Mouse (Mus musculus) mouse embryonic stem cell (cell line): ENCODE data around the gene Nacc1.
"Not testable (repeated sequence)": the region's sequence is repeated elsewhere in the genome, so short reads cannot be mapped to it uniquely, and the experiment has no call there.

ENCODE experiments used
- in situ Hi-C, 2 experiments: fragments of 300-500 bp; cut with MboI; formaldehyde crosslinking; loops; 1 replicate in 1 of 2; 3 replicates in 1 of 2; pipeline ENCODE4 v1.14.3; 2019 to 2020; ENCODE audit warnings: low sequenced_read_pairs in 2 of 2, low pct_unique_long_range_greater_than_20kb in 1 of 2, mixed read lengths in 1 of 2; ENCODE audit not compliant: unreplicated experiment in 1 of 2

The Nacc1 gene

GRCm38 (mm10) chr8:84636051-84636691 is 51.5 kb downstream of the Nacc1 start:
- in situ Hi-C loops, result no loop called here

- in situ Hi-C loops, result no loop called here
These were observed 52.1 kb downstream of the Nacc1 start for GRCm38 (mm10) chr8:84635397-84636050.

DNA sequence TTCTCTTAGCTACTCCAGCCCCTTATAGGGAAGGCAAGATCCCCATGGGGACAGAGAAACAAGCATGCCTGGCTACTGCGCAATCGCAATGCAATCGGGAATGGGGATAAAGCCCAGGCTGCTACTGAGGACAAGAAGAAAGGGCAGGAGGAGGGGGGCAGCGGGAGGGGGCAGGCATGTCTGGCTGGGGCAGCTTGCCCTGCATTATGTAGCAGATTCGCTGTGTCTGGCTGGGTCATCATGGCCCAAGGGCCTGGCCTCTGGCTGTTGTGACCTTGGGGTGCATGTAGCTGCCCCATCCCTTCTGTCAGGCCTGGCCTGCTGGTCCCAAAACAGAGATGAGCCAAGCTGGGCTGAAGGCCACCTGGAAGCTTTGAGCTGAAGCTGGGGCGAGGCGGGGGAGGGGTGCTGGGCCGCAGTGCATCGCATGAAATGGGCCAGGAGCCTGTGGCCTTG is 52.8 kb downstream of the Nacc1 start:
- in situ Hi-C loops, result no loop called here

DNA sequence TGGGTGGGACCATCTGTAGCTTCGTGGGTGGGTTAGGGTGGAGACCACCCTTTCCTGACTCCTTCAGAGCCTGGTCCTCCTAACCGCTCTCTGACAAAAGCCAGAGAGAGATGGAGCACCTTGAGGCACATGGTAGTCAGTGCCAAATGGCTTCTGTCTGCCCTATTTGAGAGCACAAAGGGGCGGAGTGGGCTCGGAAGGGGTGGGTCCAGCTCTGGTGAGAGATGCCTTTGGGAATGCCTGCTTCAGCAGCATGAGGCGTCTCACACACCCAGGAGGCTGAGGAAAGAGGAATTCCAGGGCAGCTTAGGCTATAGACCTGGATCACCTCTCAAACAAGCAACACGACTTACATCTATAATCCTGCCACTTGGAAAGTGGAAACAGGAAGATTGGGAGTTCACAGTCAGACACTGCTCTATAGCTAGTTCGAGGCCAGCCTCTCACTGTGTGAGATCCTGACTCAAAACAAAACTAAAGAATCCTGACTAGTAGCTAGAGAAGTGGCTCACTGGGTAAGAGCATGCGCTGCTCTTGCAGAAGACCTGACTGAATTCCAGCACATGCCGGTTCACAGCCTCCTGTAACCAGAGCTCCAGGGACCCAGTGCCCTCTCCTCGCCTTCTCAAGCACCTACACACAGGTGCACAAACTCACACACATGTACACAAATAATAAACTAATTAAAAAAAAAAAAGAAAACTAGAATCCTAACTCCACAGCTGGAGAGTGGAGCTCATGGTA is 53.6 kb downstream of the Nacc1 start:
- in situ Hi-C loops, result no loop called here

DNA sequence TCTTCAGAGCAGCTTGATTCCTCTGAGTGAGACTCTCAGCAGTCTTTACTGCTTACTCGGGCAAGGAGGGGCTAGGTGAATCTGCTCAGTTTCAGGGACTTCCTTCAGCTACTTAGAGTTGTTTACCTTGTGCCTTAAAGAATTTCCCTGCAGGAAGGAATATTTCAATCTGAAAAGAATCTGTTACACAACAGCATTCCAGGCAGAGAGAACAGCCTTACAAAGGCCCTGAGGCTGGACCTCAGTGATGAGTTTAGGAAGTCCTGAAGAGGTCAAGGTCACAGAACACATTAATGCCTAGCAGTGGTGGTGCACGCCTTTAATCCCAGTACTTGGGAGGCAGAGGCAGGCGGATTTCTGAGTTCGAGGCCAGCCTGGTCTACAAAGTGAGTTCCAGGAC is 55.8 kb downstream of the Nacc1 start:
- in situ Hi-C loops, result no loop called here

DNA sequence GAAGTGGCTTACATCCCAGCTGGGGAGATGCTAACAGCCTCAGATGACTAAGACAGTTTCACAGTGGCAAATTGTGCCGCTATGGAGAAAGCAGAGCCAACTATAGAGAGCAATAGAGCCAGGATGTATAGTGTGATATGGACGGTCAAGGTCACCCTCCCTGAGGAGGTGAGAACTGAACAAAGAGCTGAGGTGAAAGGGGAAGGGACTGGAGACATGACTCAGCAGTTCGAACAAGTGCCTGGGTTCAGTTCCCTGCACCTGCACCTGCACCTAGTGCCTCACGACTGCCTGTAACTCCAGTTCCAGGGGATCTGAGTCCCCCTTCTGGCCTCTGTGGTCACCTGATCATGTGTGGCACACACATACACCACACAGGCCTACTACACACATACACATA is 57.5 kb downstream of the Nacc1 start:
- in situ Hi-C loops, result no loop called here

GRCm38 (mm10) chr8:84629586-84629985 is 58.1 kb downstream of the Nacc1 start:
- in situ Hi-C loops, result no loop called here

GRCm38 (mm10) chr8:84623425-84623824 is 64.2 kb downstream of the Nacc1 start:
- in situ Hi-C loops, result not testable (repeated sequence)

GRCm38 (mm10) chr8:84621102-84621625 is 66.5 kb downstream of the Nacc1 start:
- in situ Hi-C loops, result no loop called here
